Mouse (Mus musculus) liver, embryonic 14.5 days (tissue): ENCODE data around the gene Prkab2. TPM values are rescaled to one million over a fixed set of nuclear protein-coding genes. Genes with fewer than 3 reads are reported as not detected.

Experiments used
- ATAC-seq: fragments of 200-750 bp; cut with Nextera tagmentation; 2 replicates; pipeline ENCODE4 v1.8.0; 2017; ENCODE audit warnings: moderate number of reproducible peaks, mild to moderate bottlenecking, moderate library complexity; ENCODE audit not compliant: insufficient read depth
- DNase-seq, 3 experiments: peaks; one replicate each; pipeline ENCODE4 v3.0.0-alpha.2; 2012 to 2013; ENCODE audit warnings: low read depth in 3 of 3, low spot score in 3 of 3
- H3K27ac ChIP-seq: fragments of 300-500 bp; sonication (generic); 2 replicates; pipeline ENCODE4 v1.5.1; 2014; ENCODE audit warnings: moderate library complexity, mild to moderate bottlenecking, control low read depth, inconsistent platforms
- H3K27me3 ChIP-seq: fragments of 300-500 bp; sonication (generic); 2 replicates; pipeline ENCODE4 v1.6.1; 2014; ENCODE audit warnings: mild to moderate bottlenecking, low read length, moderate library complexity; ENCODE audit not compliant: control insufficient read depth, insufficient read depth
- H3K36me3 ChIP-seq: fragments of 300-500 bp; sonication (generic); replicated peaks from 2 replicates; pipeline ENCODE4 v1.6.1; 2014; ENCODE audit warnings: low read depth; ENCODE audit not compliant: control insufficient read depth, insufficient read depth
- H3K4me1 ChIP-seq, 2 experiments: fragments of 200-500 bp in 1 of 2; fragments of 300-500 bp in 1 of 2; sonication (generic) in 1 of 2; replicated peaks; 2 replicates each; pipeline ENCODE4 v1.6.1; 2012 to 2014; ENCODE audit warnings: antibody characterized with exemption in 1 of 2, inconsistent platforms in 1 of 2, low read length in 1 of 2; ENCODE audit not compliant: control insufficient read depth in 2 of 2, insufficient read depth in 2 of 2
- H3K4me2 ChIP-seq: fragments of 300-500 bp; sonication (generic); 2 replicates; pipeline ENCODE4 v1.6.1; 2014; ENCODE audit warnings: low read depth, mild to moderate bottlenecking, control low read depth, moderate library complexity
- H3K4me3 ChIP-seq, 2 experiments: fragments of 200-500 bp in 1 of 2; fragments of 300-500 bp in 1 of 2; sonication (generic) in 1 of 2; 2 replicates each; pipeline ENCODE4 v1.5.1; 2012 to 2014; ENCODE audit warnings: low read depth in 2 of 2, low read length in 2 of 2, mild to moderate bottlenecking in 2 of 2, control low read depth in 1 of 2, inconsistent platforms in 1 of 2, moderate library complexity in 1 of 2; ENCODE audit not compliant: insufficient read depth in 1 of 2
- H3K9ac ChIP-seq: fragments of 300-500 bp; sonication (generic); replicated peaks from 2 replicates; pipeline ENCODE4 v1.6.1; 2014; ENCODE audit warnings: mild to moderate bottlenecking, control low read depth, moderate library complexity
- H3K9me3 ChIP-seq: fragments of 300-500 bp; sonication (generic); 2 replicates; pipeline ENCODE4 v1.6.1; 2016; ENCODE audit warnings: low read length, mixed read lengths; ENCODE audit not compliant: control insufficient read depth
- CTCF ChIP-seq: IDR thresholded peaks from 2 replicates; pipeline ENCODE4 v1.5.1; 2016; ENCODE audit warnings: antibody characterized with exemption, low read depth, control low read depth
- EP300 ChIP-seq: IDR thresholded peaks from 2 replicates; pipeline ENCODE4 v1.6.1; 2016; ENCODE audit warnings: antibody characterized with exemption, low read depth
- WGBS: fragments of 180-500 bp; shearing (Covaris S2); extraction: QIAGEN DNeasy Blood & Tissue Kit; methylation state at CpG from one replicate; pipeline ENCODE4 v1.1.7; 2014; ENCODE audit not compliant: insufficient replicate concordance; 5-methylcytosine and 5-hydroxymethylcytosine counted together
- microRNA-seq: library from miRNA; unstranded; fragments of <30 nt; microRNA quantifications from one replicate; pipeline ENCODE4, GENCODE M21; 2016
- polyA plus RNA-seq, 2 experiments: library from polyadenylated mRNA; depleted of rRNA in 1 of 2; stranded (reverse) in 1 of 2; unstranded in 1 of 2; fragments of >200 nt; fragmentation: Nextera tagmentation in 1 of 2; extraction: Ambion mirVana in 1 of 2; gene quantifications; 2 replicates each; pipeline versions ENCODE4 v1.2.1 to v1.2.3; 2012 to 2014

Prkab2 gene
- polyA plus RNA-seq, 2 experiments = 1.1 to 2.1 TPM

- no peak for DNase-seq
- 49% methylated on average over 3 of the region's 3 CpGs for WGBS
- no peak for TF ChIP-seq CTCF
- no peak for TF ChIP-seq EP300
- Histone ChIP-seq H3K9me3 (no peaks in the 10 kb centered on the region), H3K4me2 (no peak overlapping the region), H3K27ac (no peak overlapping the region), H3K4me1 (no peaks in the 10 kb centered on the region), H3K36me3 (no peaks in the 10 kb centered on the region), H3K4me3 (no peak overlapping the region), H3K9ac (no peak overlapping the region), H3K27me3 (no peaks in the 10 kb centered on the region)
- no peak for ATAC-seq
Measured at GRCm38 (mm10) chr3:97705508-97705907, 47.5 kb downstream of the Prkab2 start.

GRCm38 (mm10) chr3:97706561-97706960, 48.6 kb downstream of the Prkab2 start:
- H3K9me3 ChIP-seq = no peaks in the 10 kb centered on the region
- DNase-seq (no peak), ATAC-seq (no peak)
- H3K4me3 ChIP-seq = no peak overlapping the region
- H3K27ac ChIP-seq = no peak overlapping the region
- H3K4me2 ChIP-seq = no peak overlapping the region
- H3K27me3 ChIP-seq = no peaks in the 10 kb centered on the region
- no peak overlapping the region for H3K9ac ChIP-seq
- TF ChIP-seq EP300 (no peak), CTCF (no peak)
- no peaks in the 10 kb centered on the region for H3K4me1 ChIP-seq
- no peaks in the 10 kb centered on the region for H3K36me3 ChIP-seq
- WGBS = 61% methylated on average over 4 of the region's 4 CpGs

GRCm38 (mm10) chr3:97710134-97710533, 52.1 kb downstream of the Prkab2 start:
- DNase-seq = no peak
- Histone ChIP-seq H3K4me3 (no peak overlapping the region), H3K27ac (no peak overlapping the region), H3K4me2 (no peak overlapping the region), H3K9me3 (no peaks in the 10 kb centered on the region), H3K27me3 (no peaks in the 10 kb centered on the region), H3K36me3 (no peaks in the 10 kb centered on the region), H3K9ac (no peak overlapping the region), H3K4me1 (no peaks in the 10 kb centered on the region)
- no peak for ATAC-seq
- 49% methylated on average over 11 of the region's 11 CpGs for WGBS
- no peak for TF ChIP-seq CTCF
- no peak for TF ChIP-seq EP300

GRCm38 (mm10) chr3:97710881-97711280, 52.9 kb downstream of the Prkab2 start:
- Histone ChIP-seq H3K9ac (no peak overlapping the region), H3K4me3 (no peak overlapping the region), H3K4me2 (no peak overlapping the region), H3K4me1 (no peaks in the 10 kb centered on the region), H3K27ac (no peak overlapping the region), H3K9me3 (no peaks in the 10 kb centered on the region), H3K36me3 (no peaks in the 10 kb centered on the region), H3K27me3 (no peaks in the 10 kb centered on the region)
- TF ChIP-seq EP300 = no peak
- TF ChIP-seq CTCF = no peak
- DNase-seq = no peak
- no peak for ATAC-seq
- WGBS = 42% methylated on average over 5 of the region's 5 CpGs

GRCm38 (mm10) chr3:97715922-97716321, 57.9 kb downstream of the Prkab2 start:
- DNase-seq (no peak), ATAC-seq (no peak)
- H3K9me3 ChIP-seq = no peaks in the 10 kb centered on the region
- 67% methylated on average over 1 of the region's 1 CpGs for WGBS
- no peaks in the 10 kb centered on the region for H3K27me3 ChIP-seq
- H3K36me3 ChIP-seq = no peaks in the 10 kb centered on the region
- no peak overlapping the region for H3K27ac ChIP-seq
- H3K4me2 ChIP-seq = no peak overlapping the region
- H3K9ac ChIP-seq = no peak overlapping the region
- no peak overlapping the region for H3K4me3 ChIP-seq
- no peak; the same call in 1 of the 2 replicates for TF ChIP-seq CTCF
- TF ChIP-seq EP300 = no peak
- H3K4me1 ChIP-seq = no peaks in the 10 kb centered on the region

- WGBS = 59% methylated on average over 9 of the region's 9 CpGs
- no peak for DNase-seq
- no peaks in the 10 kb centered on the region for H3K27me3 ChIP-seq
- H3K27ac ChIP-seq = no peak overlapping the region
- no peaks in the 10 kb centered on the region for H3K36me3 ChIP-seq
- no peak overlapping the region for H3K4me2 ChIP-seq
- no peak for ATAC-seq
- TF ChIP-seq CTCF (no peak), EP300 (no peak)
- no peaks in the 10 kb centered on the region for H3K4me1 ChIP-seq
- H3K9ac ChIP-seq = no peak overlapping the region
- no peaks in the 10 kb centered on the region for H3K9me3 ChIP-seq
- no peak overlapping the region for H3K4me3 ChIP-seq
Measured at GRCm38 (mm10) chr3:97719116-97719515, 61.1 kb downstream of the Prkab2 start.

Small RNA genes lying within 50 kb of the gene (microRNA-seq; reads per million reads assigned to microRNA genes)
- not detected for gene Mir7225

Other genes with a start within 250 kb of the Prkab2 start
- gene Olfr1402, start 236.2 kb upstream of the Prkab2 start, polyA plus RNA-seq (2012; rRNA removed) = not detected in 2 replicates
- gene Olfr1402, start 236.2 kb upstream of the Prkab2 start, polyA plus RNA-seq (2014; fragmentation: Nextera tagmentation; extraction: Ambion mirVana) = not detected in 2 replicates
- 4.2 and 7.0 TPM in 2 replicates for gene Chd1l, start 48.0 kb upstream of the Prkab2 start, polyA plus RNA-seq (2012; rRNA removed)
- gene Chd1l, start 48.0 kb upstream of the Prkab2 start, polyA plus RNA-seq (2014; fragmentation: Nextera tagmentation; extraction: Ambion mirVana) = 10.3 and 11.6 TPM in 2 replicates
- gene Fmo5, start 29.4 kb upstream of the Prkab2 start, polyA plus RNA-seq (2012; rRNA removed) = 6.0 and 8.4 TPM in 2 replicates
- 11.3 and 13.3 TPM in 2 replicates for gene Fmo5, start 29.4 kb upstream of the Prkab2 start, polyA plus RNA-seq (2014; fragmentation: Nextera tagmentation; extraction: Ambion mirVana)
- gene Gm17651, start 16.5 kb downstream of the Prkab2 start, polyA plus RNA-seq (2012; rRNA removed) = not detected in 2 replicates
- gene Gm17651, start 16.5 kb downstream of the Prkab2 start, polyA plus RNA-seq (2014; fragmentation: Nextera tagmentation; extraction: Ambion mirVana) = not detected in 2 replicates
- 2.3 and 4.0 TPM in 2 replicates for gene Pde4dip, start 230.5 kb downstream of the Prkab2 start, polyA plus RNA-seq (2012; rRNA removed)
- 5.8 and 6.7 TPM in 2 replicates for gene Pde4dip, start 230.5 kb downstream of the Prkab2 start, polyA plus RNA-seq (2014; fragmentation: Nextera tagmentation; extraction: Ambion mirVana)
- gene Sec22b, start 243.0 kb downstream of the Prkab2 start, polyA plus RNA-seq (2012; rRNA removed) = 16.9 and 22.6 TPM in 2 replicates
- 57.7 and 63.5 TPM in 2 replicates for gene Sec22b, start 243.0 kb downstream of the Prkab2 start, polyA plus RNA-seq (2014; fragmentation: Nextera tagmentation; extraction: Ambion mirVana)